Mouse (Mus musculus) midbrain, embryonic 11.5 days (tissue): ENCODE measurements at regions not wholly inside any gene's neighbourhood (a gene's known extent, or its start where the extent isn't known, plus 50 kb on each side); places are given as distances from the start of the nearest gene placed in this dataset.
A peak's percentile ranks its signal among the peaks of the same experiment; 100 is the strongest.
"Not testable (repeated sequence)": the region's sequence is repeated elsewhere in the genome, so short reads cannot be mapped to it uniquely, and the experiment has no call there.

Experiments
- ATAC-seq: fragments of 200-750 bp; cut with Nextera tagmentation; 2 replicates; pipeline ENCODE4 v1.8.0; 2017; ENCODE audit warnings: moderate TSS enrichment, moderate library complexity; ENCODE audit not compliant: low FRiP score
- DNase-seq: peaks from one replicate; pipeline ENCODE4 v3.0.0; 2015; ENCODE audit warnings: low spot score; ENCODE audit errors: missing footprints
- H3K27ac ChIP-seq: fragments of 300-500 bp; sonication (generic); 2 replicates; pipeline ENCODE4 v1.5.1; 2014; ENCODE audit warnings: low read depth, low read length
- H3K27me3 ChIP-seq: fragments of 300-500 bp; sonication (generic); 2 replicates; pipeline ENCODE4 v1.6.1; 2014; ENCODE audit warnings: mild to moderate bottlenecking, low read length, moderate library complexity, mixed read lengths; ENCODE audit not compliant: control insufficient read depth, insufficient read depth
- H3K36me3 ChIP-seq: fragments of 300-500 bp; sonication (generic); 2 replicates; pipeline ENCODE4 v1.6.1; 2014; ENCODE audit warnings: mild to moderate bottlenecking, low read length, moderate library complexity, mixed read lengths; ENCODE audit not compliant: control insufficient read depth, insufficient read depth
- H3K4me1 ChIP-seq: fragments of 300-500 bp; sonication (generic); 2 replicates; pipeline ENCODE4 v1.6.1; 2014; ENCODE audit warnings: low read length; ENCODE audit not compliant: control insufficient read depth, insufficient read depth
- H3K4me2 ChIP-seq: fragments of 300-500 bp; sonication (generic); 2 replicates; pipeline ENCODE4 v1.6.1; 2014; ENCODE audit warnings: mild to moderate bottlenecking, moderate library complexity
- H3K4me3 ChIP-seq: fragments of 300-500 bp; sonication (generic); 2 replicates; pipeline ENCODE4 v1.5.1; 2014; ENCODE audit warnings: low read depth, low read length
- H3K9ac ChIP-seq: fragments of 300-500 bp; sonication (generic); 2 replicates; pipeline ENCODE4 v1.6.1; 2014; ENCODE audit warnings: low read length
- H3K9me3 ChIP-seq: fragments of 300-500 bp; sonication (generic); 2 replicates; pipeline ENCODE4 v1.6.1; 2016; ENCODE audit warnings: low read length; ENCODE audit not compliant: control insufficient read depth
- WGBS: fragments of 180-500 bp; shearing (Covaris S2); extraction: QIAGEN DNeasy Blood & Tissue Kit; methylation state at CpG from one replicate; pipeline ENCODE4 v1.1.7; 2014; 5-methylcytosine and 5-hydroxymethylcytosine counted together

DNA sequence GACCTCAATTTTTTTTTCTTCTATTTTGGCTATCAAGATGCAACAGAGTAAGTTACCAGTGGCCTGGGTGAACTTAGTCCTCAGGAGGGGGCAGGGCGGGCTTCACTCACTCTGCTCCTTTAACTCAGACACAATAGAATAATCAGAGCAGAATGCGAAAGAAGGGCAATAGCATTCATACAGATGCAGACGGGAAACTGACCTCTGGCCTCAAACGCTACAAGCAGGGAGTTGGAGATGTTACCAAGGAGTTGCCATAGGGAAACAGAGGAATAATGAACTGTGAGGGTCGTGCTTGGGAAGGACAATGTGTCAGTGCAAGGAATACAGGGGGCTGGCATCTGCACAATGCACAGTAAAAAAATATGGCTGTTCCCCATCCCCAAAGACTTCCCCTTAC lies 116.3 kb downstream of the Cand1 start:
- H3K9me3 ChIP-seq = peaks cover 3% of the 10 kb centered on the region; the same call in 1 of the 2 replicates
- ATAC-seq = peak; percentile 86

DNA sequence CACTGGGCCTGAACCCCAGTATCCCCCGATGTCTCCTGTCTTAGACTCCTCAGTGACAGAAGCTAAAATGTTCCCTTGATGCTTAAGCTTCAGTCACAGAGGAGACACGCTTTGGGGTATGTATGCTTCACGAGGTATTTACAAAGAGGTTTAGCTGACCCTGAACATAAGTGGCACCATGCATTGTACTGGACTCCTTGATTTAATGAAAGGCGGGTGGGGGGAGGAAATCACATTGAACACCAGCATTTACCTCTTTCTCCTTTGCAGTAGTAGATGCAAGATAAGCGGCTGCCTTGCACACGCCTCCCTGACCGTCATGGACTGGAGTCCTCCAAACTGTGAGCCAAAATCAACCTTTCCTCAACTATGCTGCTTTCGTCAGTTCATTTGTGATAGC lies 117.5 kb downstream of the Cand1 start:
- Histone ChIP-seq H3K27ac (no peak overlapping the region), H3K36me3 (no peaks in the 10 kb centered on the region), H3K4me3 (no peak overlapping the region), H3K4me1 (no peaks in the 10 kb centered on the region), H3K4me2 (no peak overlapping the region), H3K9me3 (peaks cover 3% of the 10 kb centered on the region; the same call in 1 of the 2 replicates), H3K27me3 (no peaks in the 10 kb centered on the region), H3K9ac (no peak overlapping the region)
- DNase-seq = no peak
- 82% methylated on average over 8 of the region's 8 CpGs for WGBS
- no peak for ATAC-seq

More for the DNA sequence above, 116.3 kb downstream of the Cand1 start:
- H3K4me2 ChIP-seq = no peak overlapping the region
- H3K27me3 ChIP-seq = no peaks in the 10 kb centered on the region
- no peaks in the 10 kb centered on the region for H3K4me1 ChIP-seq
- no peaks in the 10 kb centered on the region for H3K36me3 ChIP-seq
- no peak overlapping the region for H3K4me3 ChIP-seq
- H3K27ac ChIP-seq = no peak overlapping the region
- 24% methylated on average over 5 of the region's 5 CpGs for WGBS
- no peak overlapping the region for H3K9ac ChIP-seq
- no peak for DNase-seq

DNA sequence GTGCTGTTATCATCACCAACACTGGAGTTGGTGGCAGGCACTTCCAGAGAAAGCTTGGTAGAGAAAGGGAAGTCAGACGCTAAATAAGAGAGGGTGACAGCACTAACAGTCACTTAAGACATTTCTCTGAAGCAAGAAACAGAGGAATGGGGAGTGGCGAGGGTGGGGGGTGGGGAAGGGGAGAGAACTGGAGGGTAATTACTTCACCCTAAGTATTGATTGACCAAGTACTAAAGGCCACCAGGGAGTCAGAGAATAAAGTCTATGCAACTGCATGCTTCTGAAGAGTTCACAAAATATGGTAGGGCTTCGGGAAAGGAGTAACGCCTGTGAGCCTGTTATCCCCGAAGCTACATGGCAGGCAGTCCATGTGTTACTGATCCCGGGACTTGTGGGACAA lies 118.3 kb downstream of the Cand1 start:
- no peak overlapping the region for H3K27ac ChIP-seq
- no peaks in the 10 kb centered on the region for H3K4me1 ChIP-seq
- no peak overlapping the region for H3K4me3 ChIP-seq
- no peak for ATAC-seq
- H3K4me2 ChIP-seq = no peak overlapping the region
- H3K36me3 ChIP-seq = no peaks in the 10 kb centered on the region
- WGBS = 69% methylated on average over 6 of the region's 6 CpGs
- peaks cover 3% of the 10 kb centered on the region; the same call in 1 of the 2 replicates for H3K9me3 ChIP-seq
- no peak for DNase-seq
- H3K27me3 ChIP-seq = no peaks in the 10 kb centered on the region
- no peak overlapping the region for H3K9ac ChIP-seq

DNA sequence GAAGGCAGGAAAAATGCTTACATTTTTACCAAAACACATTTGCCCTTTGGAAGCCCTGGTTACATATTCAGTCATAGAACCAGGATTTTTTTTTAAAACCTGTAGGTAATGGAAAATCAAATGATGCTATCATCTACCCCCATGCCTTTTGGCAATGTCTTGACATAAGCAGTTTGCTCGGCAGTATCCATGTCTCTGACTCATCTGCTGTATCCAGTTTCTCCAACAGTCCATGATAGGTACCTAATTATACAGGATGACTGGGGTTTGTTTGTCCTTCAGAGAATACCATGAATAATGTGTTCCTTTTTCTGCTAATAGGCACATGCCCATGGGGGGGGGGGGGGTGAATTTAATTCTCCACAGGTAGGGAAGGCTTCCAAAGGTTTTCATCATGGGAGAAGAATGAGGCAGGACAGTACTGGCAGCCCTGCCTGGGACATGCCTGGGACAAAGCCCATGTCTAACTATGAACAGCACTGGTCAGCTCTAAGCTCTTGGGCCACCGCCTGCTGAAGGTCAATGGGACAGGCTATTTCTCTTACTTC lies 122.9 kb downstream of the Cand1 start:
- Histone ChIP-seq H3K36me3 (no peaks in the 10 kb centered on the region), H3K4me1 (no peaks in the 10 kb centered on the region), H3K27ac (no peak overlapping the region), H3K4me3 (no peak overlapping the region), H3K9ac (no peak overlapping the region), H3K4me2 (no peak overlapping the region), H3K27me3 (no peaks in the 10 kb centered on the region), H3K9me3 (no peaks in the 10 kb centered on the region)
- 83% methylated on average over 2 of the region's 2 CpGs for WGBS
- DNase-seq (no peak), ATAC-seq (no peak)

DNA sequence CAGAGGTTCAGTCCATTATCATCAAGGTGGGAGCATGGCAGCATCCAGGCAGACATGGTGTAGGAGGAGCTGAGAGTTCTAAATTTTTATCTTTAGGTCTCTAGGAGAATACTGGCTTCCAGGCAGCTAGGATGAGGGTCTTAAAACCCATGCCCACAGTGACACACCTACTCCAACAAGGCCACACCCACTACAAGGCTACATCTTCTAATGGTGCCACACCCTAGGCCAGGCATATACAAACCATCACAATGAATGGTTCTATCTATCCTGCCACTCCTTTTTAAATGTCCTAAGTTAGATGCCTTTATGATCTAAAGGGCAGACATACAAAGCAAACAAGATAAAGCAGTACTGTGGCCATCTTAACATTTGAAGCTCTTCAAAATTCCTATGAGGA lies 124.7 kb downstream of the Cand1 start:
- not testable (repeated sequence) for DNase-seq, H3K9me3 ChIP-seq, H3K4me2 ChIP-seq, H3K4me1 ChIP-seq, H3K27ac ChIP-seq, H3K4me3 ChIP-seq, ATAC-seq, H3K27me3 ChIP-seq, H3K9ac ChIP-seq, H3K36me3 ChIP-seq

DNA sequence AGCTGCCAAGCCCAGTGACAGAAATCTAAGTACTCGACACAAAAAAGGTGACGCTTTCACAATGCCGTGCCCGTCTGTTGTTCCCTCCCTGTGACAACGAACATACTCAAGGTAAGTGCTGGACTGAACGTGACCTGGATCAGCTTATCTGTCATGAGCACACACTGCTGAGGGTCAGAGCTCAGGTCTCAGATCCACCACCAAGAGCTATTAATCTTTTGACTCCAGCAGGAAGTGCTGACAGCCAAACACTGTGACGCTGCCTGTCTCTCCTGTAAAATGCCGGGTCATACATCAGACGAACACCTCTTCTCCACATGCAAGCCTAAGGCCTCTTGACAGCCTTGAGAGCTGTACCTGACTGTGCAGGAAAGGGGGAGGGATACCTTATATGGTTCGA lies 125.2 kb downstream of the Cand1 start:
- ATAC-seq = no peak

DNA sequence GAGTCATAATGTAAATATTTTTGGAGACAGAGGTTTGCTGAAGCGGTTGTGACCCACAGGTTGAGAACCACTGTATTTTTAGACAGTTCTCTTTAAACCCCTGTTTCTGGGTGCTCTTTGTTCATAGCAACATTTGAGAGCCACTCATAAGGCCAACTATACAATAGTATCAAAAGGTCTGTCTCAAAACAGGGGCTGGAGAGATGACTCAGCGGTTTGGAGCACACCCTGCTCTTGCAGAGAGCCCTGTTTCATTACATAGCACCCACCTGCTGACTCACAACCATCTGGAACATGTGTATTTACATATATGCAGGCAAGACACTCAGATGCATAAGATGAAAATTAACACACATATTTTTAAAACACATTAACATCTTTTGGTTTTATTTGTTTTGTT lies 128.0 kb downstream of the Cand1 start:
- Histone ChIP-seq H3K9ac (no peak overlapping the region), H3K4me2 (no peak overlapping the region), H3K27ac (no peak overlapping the region), H3K27me3 (no peaks in the 10 kb centered on the region), H3K36me3 (no peaks in the 10 kb centered on the region), H3K4me3 (no peak overlapping the region), H3K4me1 (no peaks in the 10 kb centered on the region), H3K9me3 (no peaks in the 10 kb centered on the region)
- ATAC-seq (no peak), DNase-seq (no peak)
- 86% methylated on average over 2 of the region's 2 CpGs for WGBS

More for the DNA sequence above, 125.2 kb downstream of the Cand1 start:
- Histone ChIP-seq H3K9me3 (no peaks in the 10 kb centered on the region), H3K36me3 (no peaks in the 10 kb centered on the region), H3K4me2 (no peak overlapping the region), H3K9ac (no peak overlapping the region), H3K27me3 (no peaks in the 10 kb centered on the region), H3K4me3 (no peak overlapping the region), H3K4me1 (no peaks in the 10 kb centered on the region), H3K27ac (no peak overlapping the region)
- WGBS = 77% methylated on average over 10 of the region's 10 CpGs
- no peak for DNase-seq

DNA sequence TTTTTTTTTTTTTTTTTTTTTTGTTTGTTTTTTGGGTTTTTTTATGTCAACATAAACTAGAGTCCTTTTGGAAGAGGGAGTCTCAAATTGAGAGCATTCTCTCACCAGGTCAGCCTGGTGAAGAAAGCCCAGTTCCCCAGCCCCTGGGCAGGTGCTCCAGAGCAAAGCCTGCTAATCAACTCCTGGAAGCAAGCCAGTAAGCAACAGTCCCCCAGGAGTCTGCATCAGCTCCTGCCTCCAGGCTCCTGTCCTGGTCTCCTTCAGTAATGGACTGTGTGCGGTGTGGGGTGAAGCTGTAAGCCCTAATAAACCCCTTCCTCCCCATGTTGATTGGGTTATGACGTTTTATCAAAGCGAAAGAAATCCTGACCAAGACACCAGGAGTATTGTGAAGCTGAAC lies 128.4 kb downstream of the Cand1 start:
- DNase-seq = no peak
- WGBS = 75% methylated on average over 3 of the region's 3 CpGs

DNA sequence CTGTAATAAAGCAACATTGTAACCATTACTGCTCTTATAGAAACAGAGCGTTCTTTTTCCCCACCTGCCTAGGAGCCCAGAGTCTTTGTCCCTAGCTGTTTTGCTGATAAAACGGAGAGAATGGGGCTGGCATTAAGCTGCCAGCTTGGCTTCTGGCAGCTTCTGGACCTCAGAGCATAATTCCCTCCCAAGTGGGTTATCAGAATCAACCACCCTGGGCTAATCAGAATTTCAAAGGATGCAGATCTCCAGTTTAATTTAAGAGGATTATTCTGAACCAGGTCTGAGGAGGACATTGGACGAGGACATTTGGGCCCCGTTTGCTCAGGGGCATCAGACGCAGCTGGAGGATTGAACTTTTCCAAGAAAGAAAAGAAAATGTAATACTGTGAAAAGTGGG lies 129.2 kb downstream of the Cand1 start:
- no peak overlapping the region for H3K4me2 ChIP-seq
- H3K36me3 ChIP-seq = no peaks in the 10 kb centered on the region
- 17% methylated on average over 5 of the region's 5 CpGs for WGBS
- no peaks in the 10 kb centered on the region for H3K9me3 ChIP-seq
- H3K27me3 ChIP-seq = no peaks in the 10 kb centered on the region
- no peak overlapping the region for H3K27ac ChIP-seq
- ATAC-seq = peak; percentile 51
- no peak overlapping the region for H3K4me3 ChIP-seq
- no peak overlapping the region for H3K9ac ChIP-seq
- H3K4me1 ChIP-seq = no peaks in the 10 kb centered on the region
- DNase-seq = no peak

More for the DNA sequence above, 128.4 kb downstream of the Cand1 start:
- H3K27me3 ChIP-seq = no peaks in the 10 kb centered on the region
- no peaks in the 10 kb centered on the region for H3K36me3 ChIP-seq
- no peak overlapping the region for H3K4me3 ChIP-seq
- no peaks in the 10 kb centered on the region for H3K9me3 ChIP-seq
- no peak overlapping the region for H3K4me2 ChIP-seq
- H3K4me1 ChIP-seq = no peaks in the 10 kb centered on the region
- ATAC-seq = no peak
- no peak overlapping the region for H3K27ac ChIP-seq
- no peak overlapping the region for H3K9ac ChIP-seq

DNA sequence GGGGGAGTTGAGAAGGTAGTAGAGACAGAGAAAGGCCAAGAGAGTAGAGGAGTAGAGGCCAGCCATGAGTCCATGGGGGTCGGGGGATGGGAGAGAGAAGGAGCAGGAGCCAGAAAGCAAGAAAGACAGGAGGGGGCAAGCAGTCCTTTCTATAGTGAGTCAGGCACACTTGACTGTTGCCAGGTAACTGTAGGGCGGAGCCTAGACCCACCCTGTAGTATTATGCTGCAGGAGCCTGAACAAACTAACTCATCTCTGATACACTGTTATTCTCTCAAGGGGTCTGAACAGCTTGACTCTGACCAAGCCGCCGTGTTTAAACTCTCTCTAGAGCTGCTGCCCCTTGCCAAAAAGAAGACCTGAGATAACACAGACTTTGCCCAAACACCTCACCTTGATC lies 130.6 kb downstream of the Cand1 start:
- Histone ChIP-seq H3K4me2 (no peak overlapping the region), H3K27me3 (no peaks in the 10 kb centered on the region), H3K9me3 (no peaks in the 10 kb centered on the region), H3K9ac (no peak overlapping the region), H3K4me1 (no peaks in the 10 kb centered on the region), H3K36me3 (no peaks in the 10 kb centered on the region), H3K27ac (no peak overlapping the region), H3K4me3 (no peak overlapping the region)
- ATAC-seq = no peak
- no peak for DNase-seq
- WGBS = 77% methylated on average over 4 of the region's 4 CpGs
